Mouse (Mus musculus) liver, embryonic 13.5 days (tissue): ENCODE measurements at regions not wholly inside any gene's neighbourhood (a gene's known extent, or its start where the extent isn't known, plus 50 kb on each side); places are given as distances from the start of the nearest gene placed in this dataset.

Source experiments
- ATAC-seq: fragments of 200-750 bp; cut with Nextera tagmentation; 2 replicates; pipeline ENCODE4 v1.8.0; 2017; ENCODE audit warnings: low read depth, mild to moderate bottlenecking, moderate number of reproducible peaks, moderate library complexity
- DNase-seq: peaks from one replicate; pipeline ENCODE4 v3.0.0; 2022
- H3K27ac ChIP-seq: fragments of 300-500 bp; sonication (generic); 2 replicates; pipeline ENCODE4 v1.5.1; 2015; ENCODE audit warnings: moderate library complexity, mild to moderate bottlenecking, inconsistent platforms
- H3K27me3 ChIP-seq: fragments of 300-500 bp; sonication (generic); 2 replicates; pipeline ENCODE4 v1.6.1; 2015; ENCODE audit warnings: mild to moderate bottlenecking, inconsistent platforms
- H3K36me3 ChIP-seq: fragments of 300-500 bp; sonication (generic); 2 replicates; pipeline ENCODE4 v1.6.1; 2015; ENCODE audit warnings: mild to moderate bottlenecking, inconsistent platforms
- H3K4me1 ChIP-seq: fragments of 300-500 bp; sonication (generic); replicated peaks from 2 replicates; pipeline ENCODE4 v1.6.1; 2015; ENCODE audit warnings: inconsistent platforms
- H3K4me2 ChIP-seq: fragments of 300-500 bp; sonication (generic); 2 replicates; pipeline ENCODE4 v1.6.1; 2015; ENCODE audit warnings: inconsistent platforms, mild to moderate bottlenecking, moderate library complexity
- H3K4me3 ChIP-seq: fragments of 300-500 bp; sonication (generic); replicated peaks from 2 replicates; pipeline ENCODE4 v1.5.1; 2015; ENCODE audit warnings: mild to moderate bottlenecking, inconsistent platforms
- H3K9ac ChIP-seq: fragments of 300-500 bp; sonication (generic); 2 replicates; pipeline ENCODE4 v1.6.1; 2015; ENCODE audit warnings: mild to moderate bottlenecking, inconsistent platforms
- H3K9me3 ChIP-seq: fragments of 300-500 bp; sonication (generic); replicated peaks from 2 replicates; pipeline ENCODE4 v1.6.1; 2016; ENCODE audit warnings: inconsistent platforms
- WGBS: fragments of 180-500 bp; shearing (Covaris S2); methylation state at CpG from one replicate; pipeline ENCODE4 v1.1.7; 2015; ENCODE audit not compliant: insufficient replicate concordance; 5-methylcytosine and 5-hydroxymethylcytosine counted together

DNA sequence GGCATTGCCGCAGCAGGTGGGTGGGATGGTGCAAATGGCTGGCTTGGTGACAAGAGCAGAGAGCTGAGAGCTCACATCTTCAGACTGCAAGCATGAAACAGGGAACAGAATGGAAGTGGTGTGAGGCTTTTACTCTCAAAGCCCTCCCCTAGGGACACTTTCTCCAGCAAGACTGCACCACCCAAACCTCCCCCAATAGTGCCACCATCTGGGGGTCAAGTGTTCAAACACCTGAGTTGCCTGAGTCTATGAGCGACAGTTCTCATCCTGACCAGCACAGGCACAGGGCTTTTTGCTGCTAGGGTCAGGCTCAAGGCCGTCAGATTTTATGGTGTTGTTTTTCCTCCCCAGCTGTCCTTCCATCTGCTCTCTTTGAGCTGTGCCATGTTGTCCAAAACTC lies 337.9 kb upstream of the Eif4g2 start:
- H3K27ac ChIP-seq: no peak overlapping the region
- H3K4me3 ChIP-seq: no peak overlapping the region
- no peak overlapping the region for H3K9ac ChIP-seq
- no peaks in the 10 kb centered on the region for H3K36me3 ChIP-seq
- no peak overlapping the region for H3K4me2 ChIP-seq
- H3K4me1 ChIP-seq: no peaks in the 10 kb centered on the region
- no peaks in the 10 kb centered on the region for H3K27me3 ChIP-seq
- DNase-seq (no peak), ATAC-seq (no peak)
- WGBS: 70% methylated on average over 3 of the region's 3 CpGs
- H3K9me3 ChIP-seq: no peaks in the 10 kb centered on the region

DNA sequence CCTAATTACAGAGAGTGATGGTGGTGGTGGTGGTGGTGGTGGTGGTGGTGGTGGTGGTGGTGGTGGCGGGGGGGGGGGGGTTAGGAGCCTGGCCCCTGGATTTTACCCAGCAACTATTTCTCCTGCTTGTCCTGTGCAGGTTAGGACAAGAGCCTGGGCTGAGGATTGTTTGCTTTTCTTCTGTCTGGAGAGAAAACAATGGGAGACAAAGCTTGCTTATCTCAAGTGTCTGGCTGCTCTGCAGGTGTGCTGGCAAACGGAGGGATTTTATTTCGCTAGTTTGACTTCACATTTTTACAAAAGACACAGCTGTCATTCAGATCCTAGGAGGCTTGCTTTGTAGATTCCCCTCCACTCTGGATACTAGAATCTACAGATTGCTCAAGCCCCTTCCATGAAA lies 334.9 kb upstream of the Eif4g2 start:
- no peak overlapping the region for H3K4me3 ChIP-seq
- H3K36me3 ChIP-seq: no peaks in the 10 kb centered on the region
- no peak for DNase-seq
- no peak for ATAC-seq
- H3K9me3 ChIP-seq: no peaks in the 10 kb centered on the region
- 44% methylated on average over 2 of the region's 3 CpGs for WGBS
- H3K4me2 ChIP-seq: no peak overlapping the region
- no peak overlapping the region for H3K9ac ChIP-seq
- H3K27me3 ChIP-seq: no peaks in the 10 kb centered on the region
- H3K4me1 ChIP-seq: no peaks in the 10 kb centered on the region
- H3K27ac ChIP-seq: no peak overlapping the region

DNA sequence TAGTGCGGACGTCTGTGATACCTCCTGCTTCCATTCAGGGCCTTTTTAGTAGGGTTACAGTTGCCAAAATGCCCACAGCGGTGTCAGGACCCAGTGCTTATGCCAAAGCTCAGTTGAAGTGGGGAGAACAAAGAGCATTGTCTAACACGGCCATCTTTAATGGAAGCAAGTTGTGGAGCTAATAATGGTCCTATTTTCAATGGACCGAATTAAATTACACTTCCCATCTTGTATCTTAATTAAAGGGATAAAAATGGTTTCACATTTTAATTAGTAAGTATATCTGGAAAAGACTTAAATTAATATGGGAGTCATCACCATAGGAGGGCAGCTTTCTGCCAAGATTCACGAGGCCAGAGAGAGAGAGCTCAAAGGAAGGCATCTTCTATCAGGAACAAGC lies 333.2 kb upstream of the Eif4g2 start:
- Histone ChIP-seq H3K4me2 (no peak overlapping the region), H3K4me3 (no peak overlapping the region), H3K9ac (no peak overlapping the region), H3K9me3 (no peaks in the 10 kb centered on the region), H3K27ac (no peak overlapping the region), H3K4me1 (no peaks in the 10 kb centered on the region), H3K27me3 (no peaks in the 10 kb centered on the region), H3K36me3 (no peaks in the 10 kb centered on the region)
- DNase-seq: no peak
- no peak for ATAC-seq
- WGBS: 63% methylated on average over 6 of the region's 6 CpGs

DNA sequence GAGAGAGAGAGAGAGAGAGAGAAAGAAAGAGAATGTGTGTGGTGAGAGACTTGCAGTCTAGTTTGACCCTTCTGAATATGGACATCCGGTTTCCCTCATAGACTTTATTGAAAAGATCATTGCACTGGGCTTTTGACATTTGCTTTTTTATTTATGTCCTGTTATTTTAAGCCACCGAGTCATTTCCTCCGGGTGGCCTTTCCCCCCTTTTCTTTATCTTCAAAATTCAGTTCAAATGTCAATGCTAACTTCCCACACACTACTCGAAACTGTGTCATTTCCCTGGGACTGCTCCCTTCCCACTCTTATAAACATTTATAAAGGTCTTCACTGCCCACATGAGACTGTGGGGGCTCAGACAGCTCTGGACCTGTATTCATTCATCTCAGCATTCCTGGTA lies 330.9 kb upstream of the Eif4g2 start:
- ATAC-seq (no peak), DNase-seq (no peak)
- Histone ChIP-seq H3K9me3 (no peaks in the 10 kb centered on the region), H3K9ac (no peak overlapping the region), H3K4me2 (no peak overlapping the region), H3K27me3 (no peaks in the 10 kb centered on the region), H3K36me3 (no peaks in the 10 kb centered on the region), H3K27ac (no peak overlapping the region), H3K4me3 (no peak overlapping the region), H3K4me1 (no peaks in the 10 kb centered on the region)
- WGBS: 28% methylated on average over 4 of the region's 4 CpGs

DNA sequence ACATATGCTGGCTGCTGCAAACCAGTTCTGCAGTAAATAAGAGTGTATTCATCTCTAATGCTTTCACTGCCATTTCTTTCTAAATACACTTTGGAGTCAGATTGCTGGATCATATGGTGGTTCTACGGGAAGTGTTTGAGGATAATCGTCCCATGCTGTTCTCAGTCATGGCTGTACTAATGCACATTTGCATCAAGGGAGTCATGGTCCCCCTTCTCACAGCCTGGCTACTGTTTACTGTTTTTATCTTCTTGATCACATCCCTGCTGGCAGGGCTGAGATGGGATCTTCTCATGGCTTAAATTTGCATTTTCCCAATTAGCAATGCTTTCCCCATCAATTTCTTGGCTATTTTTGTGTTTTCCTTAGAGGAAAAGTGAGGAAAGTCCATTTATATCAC lies 330.1 kb upstream of the Eif4g2 start:
- H3K4me1 ChIP-seq: no peaks in the 10 kb centered on the region
- no peak overlapping the region for H3K4me3 ChIP-seq
- H3K27me3 ChIP-seq: no peaks in the 10 kb centered on the region
- no peak for ATAC-seq
- H3K9ac ChIP-seq: no peak overlapping the region
- no peaks in the 10 kb centered on the region for H3K9me3 ChIP-seq
- WGBS: 72% methylated on average over 2 of the region's 2 CpGs
- no peak overlapping the region for H3K4me2 ChIP-seq
- no peak overlapping the region for H3K27ac ChIP-seq
- DNase-seq: no peak
- H3K36me3 ChIP-seq: no peaks in the 10 kb centered on the region

DNA sequence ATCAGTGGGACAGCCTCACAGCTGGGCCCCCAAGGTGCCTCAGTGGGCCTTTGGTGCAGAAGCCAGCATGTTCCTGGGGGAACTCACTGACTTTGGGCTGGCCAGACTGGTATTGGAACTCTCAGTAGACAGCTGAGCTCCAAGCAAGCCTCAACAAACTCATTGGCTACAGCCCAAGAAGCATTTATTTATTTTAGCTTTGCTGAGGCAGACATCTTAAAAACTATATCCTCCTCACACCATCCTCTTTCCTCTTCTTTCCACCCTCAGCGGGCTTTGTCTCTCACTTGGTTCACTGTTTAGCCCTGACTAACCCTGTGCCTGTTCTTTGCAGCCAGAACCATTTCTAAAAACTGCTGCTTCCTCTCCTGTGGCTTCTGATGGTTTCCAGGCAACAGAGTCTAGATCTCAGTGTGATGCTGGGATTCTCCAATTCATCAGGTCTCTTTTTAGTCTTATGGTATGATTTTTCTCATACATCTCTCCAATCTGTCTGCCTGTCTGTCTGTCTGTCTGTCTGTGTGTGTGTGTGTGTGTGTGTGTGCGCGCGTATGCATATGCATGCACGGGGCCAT lies 328.6 kb upstream of the Eif4g2 start:
- no peak overlapping the region for H3K27ac ChIP-seq
- no peak overlapping the region for H3K4me3 ChIP-seq
- H3K4me2 ChIP-seq: no peak overlapping the region
- no peaks in the 10 kb centered on the region for H3K9me3 ChIP-seq
- ATAC-seq (no peak), DNase-seq (no peak)
- H3K9ac ChIP-seq: no peak overlapping the region
- WGBS: 83% methylated on average over 5 of the region's 5 CpGs
- H3K36me3 ChIP-seq: no peaks in the 10 kb centered on the region
- H3K4me1 ChIP-seq: no peaks in the 10 kb centered on the region
- no peaks in the 10 kb centered on the region for H3K27me3 ChIP-seq

DNA sequence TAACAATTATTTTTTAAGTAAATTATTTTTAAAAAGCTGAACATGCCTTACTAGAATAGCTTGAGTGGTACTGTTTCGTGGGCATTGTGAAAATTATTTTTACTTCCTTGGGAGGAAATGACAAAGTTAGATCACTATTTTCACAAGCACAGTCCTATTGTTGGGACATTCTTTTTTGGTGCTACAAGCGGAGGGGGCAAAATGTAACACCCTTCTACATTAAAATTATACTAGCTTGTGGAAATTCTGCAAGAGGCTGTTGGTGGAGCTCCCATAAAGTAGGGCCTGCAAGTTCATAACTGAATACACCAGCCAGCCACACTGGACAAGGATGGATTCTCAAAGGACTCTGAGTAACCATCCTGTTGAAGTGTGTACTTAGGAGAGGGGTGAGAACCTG lies 313.1 kb upstream of the Eif4g2 start:
- H3K4me2 ChIP-seq: no peak overlapping the region
- no peaks in the 10 kb centered on the region for H3K36me3 ChIP-seq
- no peaks in the 10 kb centered on the region for H3K4me1 ChIP-seq
- no peak for ATAC-seq
- H3K4me3 ChIP-seq: no peak overlapping the region
- WGBS: 50% methylated on average over 2 of the region's 2 CpGs
- H3K27ac ChIP-seq: no peak overlapping the region
- H3K9me3 ChIP-seq: no peaks in the 10 kb centered on the region
- DNase-seq: no peak
- H3K9ac ChIP-seq: no peak overlapping the region
- no peaks in the 10 kb centered on the region for H3K27me3 ChIP-seq

DNA sequence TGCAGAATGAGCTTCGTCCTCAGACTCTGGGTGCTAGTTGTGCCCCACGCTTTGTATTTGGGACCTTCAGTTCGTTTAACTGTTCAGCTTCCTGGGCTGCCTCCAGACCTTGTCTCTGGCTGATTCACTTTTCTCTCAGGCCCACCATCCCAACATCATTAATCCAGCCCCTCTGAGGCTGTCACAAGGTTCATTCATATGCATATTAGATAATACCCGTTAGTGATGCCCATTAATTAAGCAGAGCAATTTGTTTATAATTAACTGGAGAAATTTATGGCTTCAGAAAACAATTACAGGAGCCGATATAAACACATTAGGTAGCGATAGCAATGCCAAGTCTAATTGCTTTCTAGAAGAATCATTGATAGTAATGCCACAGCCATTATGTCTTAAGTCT lies 312.3 kb upstream of the Eif4g2 start:
- Histone ChIP-seq H3K4me2 (no peak overlapping the region), H3K9ac (no peak overlapping the region), H3K4me3 (no peak overlapping the region), H3K9me3 (no peaks in the 10 kb centered on the region), H3K27me3 (no peaks in the 10 kb centered on the region), H3K36me3 (no peaks in the 10 kb centered on the region), H3K27ac (no peak overlapping the region), H3K4me1 (no peaks in the 10 kb centered on the region)
- DNase-seq: no peak
- WGBS: 69% methylated on average over 6 of the region's 6 CpGs
- ATAC-seq: no peak

DNA sequence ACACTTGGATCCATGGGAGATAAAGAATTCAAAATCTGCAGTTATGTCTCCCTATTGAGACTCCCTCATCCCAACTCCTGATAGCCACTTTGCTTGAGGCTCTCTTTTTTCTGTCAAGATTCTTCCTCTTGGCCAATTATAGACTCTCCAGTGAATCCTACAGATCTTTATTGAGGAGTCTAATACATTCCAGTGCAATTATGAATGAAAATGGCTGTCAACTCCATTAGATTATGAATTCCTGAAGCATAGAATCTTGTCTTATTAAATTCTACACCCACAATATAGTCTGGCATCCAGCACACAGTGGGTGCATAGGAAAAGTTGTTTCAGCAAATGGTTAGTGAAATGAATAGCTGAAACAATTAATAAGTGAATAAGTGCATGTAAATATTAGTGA lies 311.0 kb upstream of the Eif4g2 start:
- H3K36me3 ChIP-seq: no peaks in the 10 kb centered on the region
- no peak for ATAC-seq
- DNase-seq: no peak
- H3K4me2 ChIP-seq: no peak overlapping the region
- no peak overlapping the region for H3K9ac ChIP-seq
- H3K4me1 ChIP-seq: no peaks in the 10 kb centered on the region
- H3K27me3 ChIP-seq: no peaks in the 10 kb centered on the region
- H3K4me3 ChIP-seq: no peak overlapping the region
- no peak overlapping the region for H3K27ac ChIP-seq
- no peaks in the 10 kb centered on the region for H3K9me3 ChIP-seq

DNA sequence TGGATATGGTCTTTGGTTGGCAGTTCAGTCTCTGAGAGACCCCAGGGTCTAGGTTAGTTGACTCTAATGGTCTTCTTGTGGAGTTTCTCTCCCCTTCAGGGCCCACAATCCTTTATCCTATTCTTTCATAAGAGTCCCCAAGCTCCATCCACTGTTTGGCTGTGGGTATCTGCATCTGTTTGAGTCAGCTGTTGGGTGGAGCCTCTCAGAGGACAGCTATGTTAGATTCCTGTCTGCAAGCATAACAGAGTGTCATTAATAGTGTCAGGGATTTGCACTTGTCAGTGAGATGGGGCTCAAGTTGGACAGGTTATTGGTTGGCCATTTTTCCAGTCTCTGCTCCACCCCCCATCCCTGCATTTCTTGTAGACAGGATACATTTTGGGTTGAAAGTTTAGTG lies 306.9 kb upstream of the Eif4g2 start:
- Histone ChIP-seq H3K27ac (no peak overlapping the region), H3K4me3 (no peak overlapping the region), H3K4me1 (no peaks in the 10 kb centered on the region), H3K9me3 (no peaks in the 10 kb centered on the region), H3K27me3 (no peaks in the 10 kb centered on the region), H3K36me3 (no peaks in the 10 kb centered on the region), H3K4me2 (no peak overlapping the region), H3K9ac (no peak overlapping the region)
- ATAC-seq: no peak
- DNase-seq: no peak

DNA sequence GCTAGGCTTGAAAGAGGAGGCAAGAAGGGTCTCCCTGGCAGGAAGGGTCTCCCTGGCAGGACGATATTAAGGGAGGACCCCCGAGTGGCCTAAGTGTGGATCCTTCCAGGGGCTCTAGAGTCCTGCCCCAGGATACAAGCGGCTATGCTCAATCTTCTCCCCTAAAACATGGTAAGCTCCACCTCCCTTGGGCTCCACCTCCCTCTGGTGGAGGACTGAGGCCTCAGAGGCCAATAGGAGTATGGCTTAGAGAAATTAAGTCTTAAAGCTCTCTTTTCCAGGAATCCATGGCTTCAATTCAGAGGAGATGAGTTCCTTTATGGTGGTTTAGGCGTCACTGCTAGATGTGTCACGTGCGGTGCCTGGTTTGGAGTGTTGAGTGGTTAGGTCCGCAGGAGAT lies 291.7 kb upstream of the Eif4g2 start:
- Histone ChIP-seq H3K4me2 (no peak overlapping the region), H3K4me3 (no peak overlapping the region), H3K27ac (no peak overlapping the region), H3K4me1 (no peaks in the 10 kb centered on the region), H3K27me3 (no peaks in the 10 kb centered on the region), H3K9ac (no peak overlapping the region), H3K9me3 (no peaks in the 10 kb centered on the region), H3K36me3 (no peaks in the 10 kb centered on the region)
- WGBS: 68% methylated on average over 7 of the region's 7 CpGs
- no peak for DNase-seq
- ATAC-seq: no peak

DNA sequence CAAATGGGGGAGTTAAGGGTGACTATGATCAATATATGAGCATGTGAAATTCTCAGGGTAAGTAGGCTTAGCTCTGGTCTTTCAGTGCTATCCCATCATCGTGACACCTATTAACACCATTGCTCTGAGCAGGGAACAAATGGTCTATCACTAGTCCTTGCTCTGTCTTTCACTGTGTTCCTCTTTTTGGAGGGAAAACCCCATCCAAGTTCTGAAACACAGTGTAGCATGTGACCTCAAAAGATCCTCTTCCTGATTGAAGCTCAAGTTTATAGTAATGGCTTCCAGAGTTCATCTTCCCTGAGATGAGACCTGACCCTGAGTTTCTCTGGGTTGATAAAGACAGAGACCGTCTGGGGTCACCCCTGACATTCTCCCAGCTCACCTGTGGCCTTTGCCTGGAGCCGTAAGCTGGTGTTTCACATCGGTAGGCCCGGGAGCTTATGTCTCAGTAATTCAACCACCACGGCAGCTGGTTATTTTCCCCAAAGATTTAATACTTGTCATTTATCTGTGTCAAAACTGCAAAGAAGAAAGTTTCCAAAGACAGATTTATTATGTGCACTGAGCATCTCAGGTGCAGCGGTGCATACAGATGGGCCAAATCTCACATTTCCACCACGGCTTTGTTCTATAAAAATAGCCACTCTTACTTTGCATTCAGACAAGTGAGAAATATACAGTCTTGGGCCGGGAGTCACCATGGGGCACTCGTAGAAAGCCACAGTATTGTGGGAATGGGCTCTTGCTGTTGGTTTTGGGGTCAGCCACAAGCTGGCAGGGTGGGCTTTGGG lies 290.7 kb upstream of the Eif4g2 start:
- Histone ChIP-seq H3K4me2 (no peak overlapping the region), H3K27ac (no peak overlapping the region), H3K9me3 (no peaks in the 10 kb centered on the region), H3K4me3 (no peak overlapping the region), H3K36me3 (no peaks in the 10 kb centered on the region), H3K4me1 (no peaks in the 10 kb centered on the region), H3K9ac (no peak overlapping the region), H3K27me3 (no peaks in the 10 kb centered on the region)
- 72% methylated on average over 10 of the region's 10 CpGs for WGBS
- ATAC-seq (no peak), DNase-seq (no peak)
